Mouse (Mus musculus): ENCODE data around the gene Prorsd1. TPM values are rescaled to one million over a fixed set of nuclear protein-coding genes. Genes with fewer than 3 reads are reported as not detected.

Gene Prorsd1
- polyA plus RNA-seq, 1 experiment from 2014 or later = 15.4 TPM

DNA sequence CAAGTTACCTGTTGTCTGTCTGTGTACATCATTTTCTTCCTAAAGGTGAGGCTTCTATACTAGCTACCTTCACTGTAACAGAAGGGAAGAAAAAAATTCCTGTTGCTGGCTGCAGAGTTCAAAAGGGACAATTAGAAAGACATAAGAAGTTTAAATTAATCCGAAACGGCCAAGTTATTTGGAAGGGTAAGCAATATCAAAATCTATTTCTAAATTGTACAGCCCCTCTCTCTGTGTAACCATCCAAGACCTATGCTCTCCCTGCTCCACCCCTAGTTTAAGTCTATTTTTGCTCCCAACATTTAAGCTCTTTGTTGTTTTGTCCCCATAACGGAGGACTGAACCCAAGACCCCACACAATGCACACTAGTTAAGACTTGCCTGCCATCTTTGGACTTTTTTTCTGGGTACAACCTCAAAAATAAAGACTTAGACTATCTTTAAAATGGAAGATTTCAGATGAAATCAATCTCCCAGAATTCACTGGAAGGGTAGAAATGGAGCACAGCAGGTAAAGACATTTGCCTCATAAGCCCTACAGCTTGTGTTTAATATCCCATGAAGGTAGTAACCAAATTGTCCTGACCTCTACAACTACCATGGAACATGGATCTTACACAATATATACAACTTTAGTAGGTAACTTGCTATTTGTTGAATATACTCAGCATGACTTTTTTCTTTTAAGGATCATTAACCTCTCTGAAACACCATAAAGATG, 29.6 kb upstream of the Prorsd1 start:
- H3K36me3 ChIP-seq (ENCODE audit: poor library complexity, severe bottlenecking) = peaks cover 55% of the 10 kb centered on the region
- no peak overlapping the region for H3K27ac ChIP-seq
- H3K4me2 ChIP-seq = no peak overlapping the region
- 89% methylated on average over 3 of the region's 3 CpGs for WGBS
- ATAC-seq = no peak
- H3K27me3 ChIP-seq = no peaks in the 10 kb centered on the region
- no peaks in the 10 kb centered on the region for H3K9me3 ChIP-seq (replicated peaks)
- peaks cover 16% of the 10 kb centered on the region for H3K4me1 ChIP-seq
- no peak overlapping the region for H3K9ac ChIP-seq
- H3K4me3 ChIP-seq = no peak overlapping the region

- Histone ChIP-seq H3K9me3 (replicated peaks) (no peaks in the 10 kb centered on the region), H3K4me1 (no peaks in the 10 kb centered on the region), H3K4me2 (no peak overlapping the region), H3K27ac (no peak overlapping the region), H3K4me3 (no peak overlapping the region), H3K36me3 (ENCODE audit: poor library complexity, severe bottlenecking) (peaks cover 72% of the 10 kb centered on the region), H3K9ac (no peak overlapping the region), H3K27me3 (no peaks in the 10 kb centered on the region)
- 97% methylated on average over 1 of the region's 1 CpGs for WGBS
- no peak for ATAC-seq
These were observed 23.4 kb upstream of the Prorsd1 start for GRCm38 (mm10) chr11:29538201-29538600.

DNA sequence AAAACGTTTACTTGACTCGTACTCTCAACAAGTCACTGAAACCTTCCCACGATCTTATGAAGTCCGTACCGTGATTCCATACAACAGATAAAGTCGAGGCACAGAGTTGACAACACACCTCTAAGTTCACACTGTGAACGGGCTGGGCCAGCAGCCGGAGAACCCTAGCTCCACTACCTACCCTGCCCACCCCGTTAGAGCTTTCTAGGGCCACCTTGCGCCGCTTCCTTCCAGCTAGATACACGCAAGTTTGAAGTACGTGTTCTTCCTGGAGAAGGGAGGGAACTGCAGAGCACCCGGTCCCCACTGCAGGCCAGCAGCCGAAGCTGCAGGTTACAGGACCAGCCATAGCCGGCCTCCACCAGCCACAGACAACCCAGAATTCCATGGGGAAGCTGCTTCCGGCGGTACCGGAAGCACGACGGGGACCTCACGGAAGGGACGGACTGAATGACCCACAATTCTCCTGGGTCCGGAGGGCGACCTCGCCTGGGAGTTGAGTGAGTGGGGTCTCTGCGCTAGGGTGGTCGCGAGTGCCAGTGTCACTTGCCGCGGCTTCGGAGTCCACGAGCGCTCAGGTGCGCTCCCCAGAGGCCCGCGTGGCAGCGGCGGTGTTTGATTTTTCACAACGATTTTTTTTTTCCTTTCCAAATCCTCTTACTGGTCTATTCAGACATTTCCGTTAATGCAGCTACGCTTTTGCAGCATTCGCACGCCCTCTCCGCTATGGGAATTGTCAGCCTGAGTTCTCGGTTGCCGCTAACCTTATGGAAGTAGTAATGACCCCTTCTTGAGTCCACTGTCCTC, 11.4 kb upstream of the Prorsd1 start, which contains the start of gene Mtif2:
Mtif2 (plus strand) TSS at position 421 of the 807 bp plus-strand sequence.
- no peaks in the 10 kb centered on the region for H3K27me3 ChIP-seq
- 3% methylated on average over 47 of the region's 47 CpGs for WGBS
- H3K27ac ChIP-seq = peak within 1 kb of the TSS; percentile 81
- peak; percentile 97 for ATAC-seq
- peak within 1 kb of the TSS; percentile 77 for H3K4me2 ChIP-seq
- H3K4me3 ChIP-seq = peak within 1 kb of the TSS; percentile 58
- H3K9ac ChIP-seq = peak within 1 kb of the TSS; percentile 81
- peaks cover 21% of the 10 kb centered on the region for H3K4me1 ChIP-seq
- no peaks in the 10 kb centered on the region for H3K9me3 ChIP-seq (replicated peaks)
- peaks cover 13% of the 10 kb centered on the region; the same call in 1 of the 2 replicates for H3K36me3 ChIP-seq (ENCODE audit: poor library complexity, severe bottlenecking)

DNA sequence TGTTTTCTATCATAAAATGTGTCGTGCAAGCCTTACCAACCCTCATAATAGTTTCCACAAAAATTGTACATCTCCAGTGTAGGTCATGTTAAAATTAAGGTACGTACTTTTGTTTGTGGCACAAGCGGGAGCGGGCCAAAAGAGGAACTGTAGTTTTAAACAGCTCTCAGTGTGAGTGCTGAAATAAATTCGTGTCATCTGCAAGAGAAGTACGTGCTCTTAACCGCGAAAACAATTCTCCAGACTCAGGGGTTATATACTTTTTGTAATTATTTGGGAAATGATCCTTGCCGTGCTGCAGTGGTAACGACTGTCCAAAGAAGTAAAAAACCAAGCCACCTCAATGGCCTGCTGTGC, 530 bp downstream of the Prorsd1 start:
- Histone ChIP-seq H3K36me3 (ENCODE audit: poor library complexity, severe bottlenecking) (peaks cover 18% of the 10 kb centered on the region; the same call in 1 of the 2 replicates), H3K9me3 (replicated peaks) (no peaks in the 10 kb centered on the region), H3K4me1 (peaks cover 10% of the 10 kb centered on the region; the same call in 1 of the 2 replicates), H3K9ac (peak overlapping the region; percentile 66), H3K4me3 (peak overlapping the region; percentile 58), H3K27me3 (no peaks in the 10 kb centered on the region), H3K4me2 (peak overlapping the region; percentile 68), H3K27ac (peak overlapping the region; percentile 48)
- 27% methylated on average over 10 of the region's 10 CpGs for WGBS
- no peak for ATAC-seq

DNA sequence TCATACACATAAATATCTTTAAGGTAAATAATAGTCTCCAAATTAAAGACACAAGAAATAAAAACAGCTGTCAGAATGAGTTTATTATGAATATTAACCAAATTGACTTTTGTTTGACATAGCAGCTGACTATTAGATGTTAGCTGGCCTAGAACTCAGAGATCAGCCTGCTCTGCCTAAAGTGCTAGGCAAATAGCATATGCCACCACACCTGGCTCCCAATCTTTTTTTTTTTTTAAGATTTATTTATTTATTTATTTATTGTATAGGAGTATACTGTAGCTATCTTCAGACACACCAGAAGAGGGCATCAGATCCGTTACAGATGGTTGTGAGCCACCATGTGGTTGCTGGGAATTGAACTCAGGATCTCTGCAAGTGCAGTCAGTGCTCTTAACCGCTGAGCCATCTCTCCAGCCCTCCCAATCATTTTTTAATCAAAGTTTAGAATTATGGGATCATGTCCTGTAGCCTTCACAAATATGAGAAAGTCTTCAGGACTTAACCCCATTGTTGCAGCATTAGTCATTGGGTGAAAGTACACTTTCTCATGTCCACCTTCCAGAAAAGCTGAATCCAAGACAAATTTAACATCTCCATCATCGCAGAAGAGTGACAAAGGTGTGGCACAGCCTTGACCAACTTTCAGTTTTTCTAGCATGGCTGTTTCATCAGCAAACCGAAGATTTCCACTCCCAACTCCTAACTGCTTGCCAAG, 1.9 kb downstream of the Prorsd1 start:
- no peak overlapping the region for H3K27ac ChIP-seq
- no peak overlapping the region for H3K4me2 ChIP-seq
- 90% methylated on average over 4 of the region's 4 CpGs for WGBS
- ATAC-seq = no peak
- no peaks in the 10 kb centered on the region for H3K9me3 ChIP-seq (replicated peaks)
- H3K4me1 ChIP-seq = peaks cover 10% of the 10 kb centered on the region; the same call in 1 of the 2 replicates
- H3K27me3 ChIP-seq = no peaks in the 10 kb centered on the region
- H3K4me3 ChIP-seq = no peak overlapping the region
- no peak overlapping the region for H3K9ac ChIP-seq
- H3K36me3 ChIP-seq (ENCODE audit: poor library complexity, severe bottlenecking) = peaks cover 18% of the 10 kb centered on the region; the same call in 1 of the 2 replicates

GRCm38 (mm10) chr11:29509421-29509820, 5.4 kb downstream of the Prorsd1 start:
- no peak for ATAC-seq
- 93% methylated on average over 1 of the region's 1 CpGs for WGBS
- Histone ChIP-seq H3K27me3 (no peaks in the 10 kb centered on the region), H3K4me3 (no peak overlapping the region), H3K4me1 (peaks cover 9% of the 10 kb centered on the region; the same call in 1 of the 2 replicates), H3K27ac (no peak overlapping the region), H3K4me2 (no peak overlapping the region), H3K36me3 (ENCODE audit: poor library complexity, severe bottlenecking) (peaks cover 33% of the 10 kb centered on the region), H3K9ac (no peak overlapping the region), H3K9me3 (replicated peaks) (no peaks in the 10 kb centered on the region)

GRCm38 (mm10) chr11:29504899-29505625, 9.8 kb downstream of the Prorsd1 start:
- Histone ChIP-seq H3K9ac (no peak overlapping the region), H3K9me3 (replicated peaks) (no peaks in the 10 kb centered on the region), H3K4me1 (no peaks in the 10 kb centered on the region), H3K4me3 (no peak overlapping the region), H3K36me3 (ENCODE audit: poor library complexity, severe bottlenecking) (peaks cover 38% of the 10 kb centered on the region), H3K27me3 (no peaks in the 10 kb centered on the region), H3K27ac (no peak overlapping the region), H3K4me2 (no peak overlapping the region)
- ATAC-seq = no peak
- 97% methylated on average over 2 of the region's 2 CpGs for WGBS

GRCm38 (mm10) chr11:29503948-29504893, 10.6 kb downstream of the Prorsd1 start:
- Histone ChIP-seq H3K9ac (no peak overlapping the region), H3K4me3 (no peak overlapping the region), H3K36me3 (ENCODE audit: poor library complexity, severe bottlenecking) (peaks cover 39% of the 10 kb centered on the region), H3K27ac (no peak overlapping the region), H3K27me3 (no peaks in the 10 kb centered on the region), H3K4me1 (no peaks in the 10 kb centered on the region), H3K9me3 (replicated peaks) (no peaks in the 10 kb centered on the region), H3K4me2 (no peak overlapping the region)
- no peak for ATAC-seq
- 91% methylated on average over 10 of the region's 10 CpGs for WGBS

DNA sequence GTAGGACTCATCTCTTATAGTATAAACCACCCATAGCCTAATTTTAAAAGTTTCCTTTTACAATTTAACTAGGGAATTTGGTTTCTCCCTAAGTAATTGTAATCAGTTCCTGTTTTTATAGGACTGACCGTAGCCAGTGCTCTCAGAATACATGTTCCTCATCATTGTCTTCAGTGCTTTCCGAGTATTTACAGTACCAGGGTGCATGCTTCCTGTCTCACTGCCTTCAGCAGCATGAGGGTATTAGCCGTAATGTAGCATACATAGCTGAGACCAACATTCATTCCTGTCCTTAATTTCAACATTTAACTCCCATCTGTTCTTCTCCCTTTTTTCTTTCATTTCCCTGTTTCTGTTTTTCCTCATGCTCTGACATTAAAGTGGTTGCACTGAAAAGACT, 17.9 kb downstream of the Prorsd1 start:
- Histone ChIP-seq H3K4me1 (no peaks in the 10 kb centered on the region), H3K9me3 (replicated peaks) (no peaks in the 10 kb centered on the region), H3K4me2 (no peak overlapping the region), H3K27me3 (no peaks in the 10 kb centered on the region), H3K36me3 (ENCODE audit: poor library complexity, severe bottlenecking) (peaks cover 45% of the 10 kb centered on the region), H3K9ac (no peak overlapping the region), H3K27ac (no peak overlapping the region), H3K4me3 (no peak overlapping the region)
- 87% methylated on average over 3 of the region's 3 CpGs for WGBS
- ATAC-seq = no peak

- no peaks in the 10 kb centered on the region for H3K4me1 ChIP-seq
- H3K9ac ChIP-seq = no peak overlapping the region
- H3K27me3 ChIP-seq = no peaks in the 10 kb centered on the region
- no peak overlapping the region for H3K4me3 ChIP-seq
- peaks cover 51% of the 10 kb centered on the region for H3K36me3 ChIP-seq (ENCODE audit: poor library complexity, severe bottlenecking)
- no peak for ATAC-seq
- H3K4me2 ChIP-seq = no peak overlapping the region
- H3K27ac ChIP-seq = no peak overlapping the region
- H3K9me3 ChIP-seq (replicated peaks) = no peaks in the 10 kb centered on the region
- WGBS = 87% methylated on average over 1 of the region's 1 CpGs
These were observed 21.7 kb downstream of the Prorsd1 start for GRCm38 (mm10) chr11:29493135-29493534.

- H3K9me3 ChIP-seq (replicated peaks) = no peaks in the 10 kb centered on the region
- ATAC-seq = no peak
- H3K4me3 ChIP-seq = no peak overlapping the region
- no peak overlapping the region for H3K4me2 ChIP-seq
- H3K36me3 ChIP-seq (ENCODE audit: poor library complexity, severe bottlenecking) = peaks cover 34% of the 10 kb centered on the region
- no peaks in the 10 kb centered on the region for H3K4me1 ChIP-seq
- no peaks in the 10 kb centered on the region for H3K27me3 ChIP-seq
- H3K27ac ChIP-seq = no peak overlapping the region
- H3K9ac ChIP-seq = no peak overlapping the region
These were observed 40.2 kb downstream of the Prorsd1 start for GRCm38 (mm10) chr11:29474676-29475075.

Measured in forebrain, embryonic 13.5 days (tissue).